Mouse (Mus musculus): Measurements from ENCODE around the gene Palm.

DNA sequence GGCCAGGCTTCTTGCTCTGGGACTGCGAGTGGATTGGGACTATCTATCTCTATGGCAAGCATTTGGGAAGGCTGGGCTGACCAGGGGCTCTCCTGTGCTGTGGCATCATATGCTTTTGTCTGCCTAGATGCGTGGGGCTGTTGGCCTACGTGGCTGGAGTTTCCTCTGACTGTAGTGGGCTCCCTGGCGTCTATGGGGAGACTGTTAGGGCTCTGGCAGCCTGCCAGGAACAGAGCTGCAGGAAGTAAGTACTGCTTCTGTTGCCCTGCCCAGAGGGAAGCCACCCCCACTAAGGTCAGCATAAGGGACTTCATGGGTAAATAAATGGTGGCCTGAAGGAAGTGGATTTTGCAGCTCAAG is 64.1 kb downstream of the Palm start:
- no peak for TF ChIP-seq CTCF (IDR thresholded peaks at IDR 0.05; ENCODE audit: extremely low read depth, insufficient read depth, insufficient read length, insufficient replicate concordance)
- TF ChIP-seq POLR2A (IDR thresholded peaks at IDR 0.05; ENCODE audit: low read depth, low read length), result no peak
